ENCODE assay signal across 12 mouse cellular contexts in the genomic region with DNA sequence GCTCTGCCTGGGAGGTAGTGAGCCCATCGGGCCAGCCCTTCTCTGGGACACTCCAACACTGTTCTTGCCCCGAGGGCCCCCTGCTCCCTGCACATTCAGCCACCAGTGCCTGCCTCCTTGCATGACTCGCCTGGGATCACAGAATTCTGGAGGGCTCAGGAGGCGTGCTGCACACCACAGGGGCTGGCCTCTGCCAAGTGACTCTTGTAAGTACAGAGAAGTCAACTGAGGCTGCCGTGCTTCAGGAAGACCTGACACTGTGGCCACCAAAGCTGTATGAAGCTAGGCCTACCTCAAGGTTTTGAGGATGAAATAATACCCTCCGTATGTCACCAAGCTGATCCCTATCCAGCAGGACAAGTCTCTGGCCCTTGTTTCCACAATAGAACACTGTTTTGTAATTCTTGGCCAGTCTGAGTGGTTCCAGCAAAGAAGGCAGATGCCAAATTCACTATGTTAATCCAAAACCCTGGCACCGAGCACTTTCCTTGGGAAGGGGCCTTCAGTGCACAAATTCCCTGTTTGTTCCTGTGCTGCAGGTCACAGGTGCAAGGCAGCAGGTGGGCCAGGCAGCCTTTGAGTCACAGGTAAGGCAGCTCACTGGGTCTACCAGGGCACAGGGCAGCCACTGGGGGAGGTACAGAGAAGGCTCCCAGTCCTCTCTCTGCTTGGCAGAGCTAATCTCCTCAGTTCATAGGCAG. TPM values are rescaled to one million over a fixed set of nuclear protein-coding genes. Genes with fewer than 3 reads are reported as not detected.
A peak's percentile ranks its signal among the peaks of the same experiment; 100 is the strongest.
DNase-seq lines count a peak whose midpoint lies in the region; ATAC-seq lines count a peak whose summit lies in the region.
"Had no signal": no experiment of that assay in that cellular context is flagged by ENCODE, and none has a peak within 500 bp of the region (broad histone marks: within the 10 kb centered on the region; RNA-seq: fewer than 3 reads in every experiment).

No protein-coding gene starts in this region.

- ATAC-seq in kidney, embryonic 14.5 days (ENCODE audit: low FRiP score, low TSS enrichment) = no peak

- H3K9me3 ChIP-seq in kidney, embryonic 14.5 days (ENCODE audit: control insufficient read depth, low read length) = no peaks in the 10 kb centered on the region

- no peak overlapping the region for H3K4me3 ChIP-seq in kidney, embryonic 14.5 days (ENCODE audit: low read length)

- no peak overlapping the region for H3K4me2 ChIP-seq in kidney, embryonic 14.5 days (replicated peaks; ENCODE audit: low read depth, low read length)

- no peak overlapping the region for H3K9ac ChIP-seq in kidney, embryonic 14.5 days (ENCODE audit: low read depth, low read length)

- no peak overlapping the region for H3K27ac ChIP-seq in kidney, embryonic 14.5 days (ENCODE audit: low read depth, low read length)
- H3K27ac ChIP-seq: kidney, postnatal 0 days had no signal

- WGBS in kidney, embryonic 14.5 days = 62% methylated on average over 7 of the region's 7 CpGs

- no peaks in the 10 kb centered on the region for H3K27me3 ChIP-seq in kidney, embryonic 14.5 days (ENCODE audit: control insufficient read depth, insufficient read depth, low read length)

- no peaks in the 10 kb centered on the region for H3K4me1 ChIP-seq in kidney, embryonic 14.5 days (ENCODE audit: control insufficient read depth, insufficient read depth, low read length)

- DNase-seq in kidney, adult 11 months = peak; percentile 40
- DNase-seq in Muller cell, postnatal 12 days (ENCODE audit: inconsistent ontology term) = peak; percentile 58
- peak; percentile 89 for DNase-seq in brain, adult 2 months (ENCODE audit: low read depth, low spot score)
- DNase-seq in fat pad, adult 2 months (ENCODE audit: extremely low read depth, low read depth, low spot score) = peak; percentile 76
- DNase-seq in right cerebral cortex, postnatal 14 days = no peak
- no peak for DNase-seq in gastrocnemius, adult 18-20 months (ENCODE audit: low spot score)
- DNase-seq in spleen, postnatal 14 days (ENCODE audit: low spot score in 2 of 2) = no peak
- DNase-seq: gastrocnemius, postnatal 14 days; lung, adult 2 months; spleen, adult 18-20 months had no signal

- no peaks in the 10 kb centered on the region for H3K36me3 ChIP-seq in kidney, embryonic 14.5 days (ENCODE audit: control insufficient read depth, insufficient read depth, low read length)

RNA-seq across cellular contexts. Expression of gene Ccdc13, which starts 19.3 kb away (rescaled TPM):
- 0.16 and 0.69 TPM in 2 replicates for polyA plus RNA-seq in kidney, embryonic 14.5 days (2014; fragmentation: Nextera tagmentation; extraction: Ambion mirVana)
- under 1 TPM in 1 of 2 experiments, not detected in 1; 0.17 TPM for total RNA-seq in gastrocnemius, adult 18-20 months (2021)

RNA-seq across cellular contexts. Expression of gene Hhatl, which starts 27.6 kb away (rescaled TPM):
- polyA plus RNA-seq in kidney, embryonic 14.5 days (2014; fragmentation: Nextera tagmentation; extraction: Ambion mirVana) = not detected in 2 replicates
- 100 to 1,000 TPM; 125 to 145 TPM for total RNA-seq in gastrocnemius, adult 18-20 months (2021)

RNA-seq across cellular contexts. Expression of gene Higd1a, which starts 38.2 kb away (rescaled TPM):
- polyA plus RNA-seq in kidney, embryonic 14.5 days (2014; fragmentation: Nextera tagmentation; extraction: Ambion mirVana) = 133 and 175 TPM in 2 replicates
- total RNA-seq in gastrocnemius, adult 18-20 months (2021) = 10 to 100 TPM; 82.9 to 95.7 TPM

RNA-seq across cellular contexts. Expression of gene Klhl40, which starts 42.5 kb away (rescaled TPM):
- polyA plus RNA-seq in kidney, embryonic 14.5 days (2014; fragmentation: Nextera tagmentation; extraction: Ambion mirVana) = 0.08 TPM in 1 of 2 replicates, not detected in the other
- 100 to 1,000 TPM; 121 to 228 TPM for total RNA-seq in gastrocnemius, adult 18-20 months (2021)
- polyA plus RNA-seq: kidney, postnatal 0 days had no signal

Comparison
In these comparisons a context has a peak if more than half of its experiments do, and no peak if none do; other contexts are left out.
1. DNase-seq: peak in kidney, adult 11 months (single experiment), Muller cell, postnatal 12 days (single experiment), brain, adult 2 months (single experiment) and fat pad, adult 2 months (single experiment); none in right cerebral cortex, postnatal 14 days (single experiment), gastrocnemius, adult 18-20 months (single experiment) and spleen, postnatal 14 days (0 of 2).